ENCODE assay signal across 9 mouse cellular contexts in genomic region chr16:35000923-35001560, GRCm38 (mm10). TPM values are rescaled to one million over a fixed set of nuclear protein-coding genes. Genes with fewer than 3 reads are reported as not detected.
DNase-seq lines count a peak whose midpoint lies in the region; ATAC-seq and TF ChIP-seq lines count a peak whose summit lies in the region.
"Had no signal": no experiment of that assay in that cellular context is flagged by ENCODE, and none has a peak within 500 bp of the region (broad histone marks: within the 10 kb centered on the region; RNA-seq: fewer than 3 reads in every experiment).

No protein-coding gene starts in this region.

- 0 out of 2 replicates have a peak overlapping the region, but pooled peaks have one; percentile 10 for H3K27ac ChIP-seq in kidney, embryonic 15.5 days
- no peak overlapping the region for H3K27ac ChIP-seq in kidney, embryonic 14.5 days (ENCODE audit: low read depth, low read length)
- peak overlapping the region; percentile 77 for H3K27ac ChIP-seq in forebrain, embryonic 15.5 days (replicated peaks)
- no peak overlapping the region for H3K27ac ChIP-seq in midbrain, postnatal 0 days (ENCODE audit: low read depth, low read length)
- H3K27ac ChIP-seq in liver, embryonic 11.5 days (ENCODE audit: low read depth, low read length) = no peak overlapping the region

- peak overlapping the region; percentile 38 for H3K4me2 ChIP-seq in kidney, embryonic 15.5 days
- H3K4me2 ChIP-seq in kidney, embryonic 14.5 days (replicated peaks; ENCODE audit: low read depth, low read length) = no peak overlapping the region; the same call in 1 of the 2 replicates
- peak overlapping the region; percentile 41 for H3K4me2 ChIP-seq in forebrain, embryonic 15.5 days (replicated peaks)
- peak overlapping the region; percentile 32 for H3K4me2 ChIP-seq in midbrain, postnatal 0 days (ENCODE audit: low read depth, low read length, poor library complexity, severe bottlenecking)
- H3K4me2 ChIP-seq in liver, embryonic 11.5 days = no peak overlapping the region

- H3K4me3 ChIP-seq in kidney, embryonic 15.5 days (replicated peaks) = no peak overlapping the region
- no peak overlapping the region for H3K4me3 ChIP-seq in kidney, embryonic 14.5 days (ENCODE audit: low read length)
- peak overlapping the region; percentile 8; the same call in 1 of the 2 replicates for H3K4me3 ChIP-seq in forebrain, embryonic 15.5 days
- no peak overlapping the region for H3K4me3 ChIP-seq in midbrain, postnatal 0 days (ENCODE audit: low read depth, low read length)
- H3K4me3 ChIP-seq in liver, embryonic 11.5 days (ENCODE audit: low read depth, low read length) = no peak overlapping the region

- peak; percentile 38 to 61 for DNase-seq in adrenal gland, postnatal 36 days
- peak; percentile 44 for DNase-seq in midbrain, postnatal 0 days (ENCODE audit: low spot score)
- no peak for DNase-seq in liver, embryonic 11.5 days (ENCODE audit: low spot score)
- no peak for DNase-seq in layer of hippocampus, adult 8-10 months (ENCODE audit: low spot score in 2 of 2)
- DNase-seq in spleen, adult 12 weeks (ENCODE audit: low spot score) = no peak
- DNase-seq: kidney, postnatal 36 days had no signal

- ATAC-seq in kidney, embryonic 15.5 days (replicated peaks; ENCODE audit: low FRiP score) = 0 out of 2 replicates have a peak, but pooled peaks have one; percentile 36
- no peak for ATAC-seq in kidney, embryonic 14.5 days (ENCODE audit: low FRiP score, low TSS enrichment)
- ATAC-seq in forebrain, embryonic 15.5 days (replicated peaks) = 0 out of 2 replicates have a peak, but pooled peaks have one; percentile 41
- no peak for ATAC-seq in midbrain, postnatal 0 days (ENCODE audit: low FRiP score)
- no peak for ATAC-seq in liver, embryonic 11.5 days (replicated peaks; ENCODE audit: low FRiP score)

- H3K36me3 ChIP-seq in kidney, embryonic 15.5 days = peaks cover 7% of the 10 kb centered on the region; the same call in 1 of the 2 replicates
- no peaks in the 10 kb centered on the region for H3K36me3 ChIP-seq in kidney, embryonic 14.5 days (ENCODE audit: control insufficient read depth, insufficient read depth, low read length)
- no peaks in the 10 kb centered on the region for H3K36me3 ChIP-seq in forebrain, embryonic 15.5 days
- no peaks in the 10 kb centered on the region for H3K36me3 ChIP-seq in midbrain, postnatal 0 days (ENCODE audit: insufficient read depth, low read length)
- no peaks in the 10 kb centered on the region for H3K36me3 ChIP-seq in liver, embryonic 11.5 days (ENCODE audit: control insufficient read depth, insufficient read depth, low read length)

- 10% methylated on average over 10 of the region's 10 CpGs for WGBS in kidney, embryonic 15.5 days
- 6% methylated on average over 10 of the region's 10 CpGs for WGBS in kidney, embryonic 14.5 days
- 4% methylated on average over 10 of the region's 10 CpGs for WGBS in forebrain, embryonic 15.5 days
- WGBS in midbrain, postnatal 0 days = 13% methylated on average over 10 of the region's 10 CpGs
- 26% methylated on average over 10 of the region's 10 CpGs for WGBS in liver, embryonic 11.5 days

- no peaks in the 10 kb centered on the region for H3K9me3 ChIP-seq in kidney, embryonic 15.5 days (replicated peaks)
- no peaks in the 10 kb centered on the region for H3K9me3 ChIP-seq in kidney, embryonic 14.5 days (ENCODE audit: control insufficient read depth, low read length)
- H3K9me3 ChIP-seq in forebrain, embryonic 15.5 days = no peaks in the 10 kb centered on the region
- H3K9me3 ChIP-seq in midbrain, postnatal 0 days (ENCODE audit: low read length) = no peaks in the 10 kb centered on the region
- H3K9me3 ChIP-seq in liver, embryonic 11.5 days (ENCODE audit: control insufficient read depth, low read length) = no peaks in the 10 kb centered on the region

- no peak for TF ChIP-seq CTCF in midbrain, postnatal 0 days (IDR thresholded peaks at IDR 0.05)

- peaks cover 25% of the 10 kb centered on the region for H3K4me1 ChIP-seq in kidney, embryonic 15.5 days
- H3K4me1 ChIP-seq in kidney, embryonic 14.5 days (ENCODE audit: control insufficient read depth, insufficient read depth, low read length) = peaks cover 5% of the 10 kb centered on the region; the same call in 1 of the 2 replicates
- H3K4me1 ChIP-seq in forebrain, embryonic 15.5 days = peaks cover 33% of the 10 kb centered on the region
- no peaks in the 10 kb centered on the region for H3K4me1 ChIP-seq in midbrain, postnatal 0 days (ENCODE audit: insufficient read depth, low read length)
- H3K4me1 ChIP-seq in liver, embryonic 11.5 days (replicated peaks; ENCODE audit: control insufficient read depth, insufficient read depth, low read length) = no peaks in the 10 kb centered on the region

- no peak overlapping the region for H3K9ac ChIP-seq in kidney, embryonic 15.5 days
- H3K9ac ChIP-seq in kidney, embryonic 14.5 days (ENCODE audit: low read depth, low read length) = no peak overlapping the region; the same call in 1 of the 2 replicates
- H3K9ac ChIP-seq in forebrain, embryonic 15.5 days (replicated peaks) = no peak overlapping the region
- H3K9ac ChIP-seq in midbrain, postnatal 0 days (replicated peaks; ENCODE audit: low read length, poor library complexity, severe bottlenecking) = no peak overlapping the region
- H3K9ac ChIP-seq in liver, embryonic 11.5 days (ENCODE audit: low read depth, low read length) = no peak overlapping the region

- no peaks in the 10 kb centered on the region for H3K27me3 ChIP-seq in kidney, embryonic 15.5 days
- H3K27me3 ChIP-seq in kidney, embryonic 14.5 days (ENCODE audit: control insufficient read depth, insufficient read depth, low read length) = no peaks in the 10 kb centered on the region
- no peaks in the 10 kb centered on the region for H3K27me3 ChIP-seq in forebrain, embryonic 15.5 days
- H3K27me3 ChIP-seq in midbrain, postnatal 0 days (ENCODE audit: insufficient read depth, low read length) = no peaks in the 10 kb centered on the region
- no peaks in the 10 kb centered on the region for H3K27me3 ChIP-seq in liver, embryonic 11.5 days (replicated peaks; ENCODE audit: control insufficient read depth, insufficient read depth, low read length)

RNA-seq across cellular contexts. Expression of gene Hacd2, which starts 21.2 kb away (rescaled TPM):
- 103 and 108 TPM in 2 replicates for polyA plus RNA-seq in kidney, embryonic 15.5 days (2015; fragmentation: Nextera tagmentation; extraction: Ambion mirVana)
- 51.4 and 73.9 TPM in 2 replicates for polyA plus RNA-seq in kidney, embryonic 14.5 days (2014; fragmentation: Nextera tagmentation; extraction: Ambion mirVana)
- 10 to 100 TPM; 49.2 to 52.9 TPM for total RNA-seq in adrenal gland, postnatal 36 days (2021)
- polyA plus RNA-seq in forebrain, embryonic 15.5 days (2015; fragmentation: Nextera tagmentation; extraction: Ambion mirVana) = 39.6 and 41.6 TPM in 2 replicates
- total RNA-seq in midbrain, postnatal 0 days (2014; rRNA removed) = 14.6 and 28.4 TPM in 2 replicates
- 48.4 and 49.4 TPM in 2 replicates for polyA plus RNA-seq in midbrain, postnatal 0 days (2015; fragmentation: Nextera tagmentation; extraction: Ambion mirVana)
- polyA plus RNA-seq in liver, embryonic 11.5 days (2014; fragmentation: Nextera tagmentation; extraction: Ambion mirVana) = 49.1 and 50.2 TPM in 2 replicates
- 10 to 100 TPM; 40.4 to 48.4 (median 43.5) TPM for total RNA-seq in layer of hippocampus, adult 8-10 months (2022)

Comparison
In these comparisons a context has a peak if more than half of its experiments do, and no peak if none do; other contexts are left out.
1. ATAC-seq: peak in kidney, embryonic 15.5 days (single experiment) and forebrain, embryonic 15.5 days (single experiment); none in kidney, embryonic 14.5 days (single experiment), midbrain, postnatal 0 days (single experiment) and liver, embryonic 11.5 days (single experiment).
2. H3K27ac ChIP-seq: peak in kidney, embryonic 15.5 days (single experiment) and forebrain, embryonic 15.5 days (single experiment); none in kidney, embryonic 14.5 days (single experiment), midbrain, postnatal 0 days (single experiment) and liver, embryonic 11.5 days (single experiment).
3. H3K4me2 ChIP-seq: peak in kidney, embryonic 15.5 days (single experiment), forebrain, embryonic 15.5 days (single experiment) and midbrain, postnatal 0 days (single experiment); none in kidney, embryonic 14.5 days (single experiment) and liver, embryonic 11.5 days (single experiment).
4. DNase-seq: peak in adrenal gland, postnatal 36 days (2 of 2) and midbrain, postnatal 0 days (single experiment); none in liver, embryonic 11.5 days (single experiment), layer of hippocampus, adult 8-10 months (0 of 2) and spleen, adult 12 weeks (single experiment).